Mouse (Mus musculus) lung, postnatal 0 days (tissue): Measurements from ENCODE around the gene 1810055G02Rik. TPM values are rescaled to one million over a fixed set of nuclear protein-coding genes. Genes with fewer than 3 reads are reported as not detected.
A peak's percentile ranks its signal among the peaks of the same experiment; 100 is the strongest.

Source experiments
- ATAC-seq: fragments of 200-750 bp; cut with Nextera tagmentation; 2 replicates; pipeline ENCODE4 v1.8.0; 2017; ENCODE audit warnings: moderate library complexity
- DNase-seq: peaks from one replicate; pipeline ENCODE4 v3.0.0-alpha.2; 2016; ENCODE audit warnings: low spot score
- H3K27ac ChIP-seq: fragments of 300-500 bp; sonication (generic); 2 replicates; pipeline ENCODE4 v1.5.1; 2014; ENCODE audit warnings: antibody characterized with exemption, mild to moderate bottlenecking, low read length, mixed read lengths
- H3K27me3 ChIP-seq: fragments of 300-500 bp; sonication (generic); replicated peaks from 2 replicates; pipeline ENCODE4 v1.6.1; 2014; ENCODE audit warnings: low read length, mixed read lengths; ENCODE audit not compliant: insufficient read depth
- H3K36me3 ChIP-seq: fragments of 300-500 bp; sonication (generic); 2 replicates; pipeline ENCODE4 v1.6.1; 2014; ENCODE audit warnings: low read length, mixed read lengths; ENCODE audit not compliant: insufficient read depth
- H3K4me1 ChIP-seq: fragments of 300-500 bp; sonication (generic); 2 replicates; pipeline ENCODE4 v1.6.1; 2014; ENCODE audit warnings: antibody characterized with exemption, low read depth, low read length, mixed read lengths; ENCODE audit not compliant: insufficient read depth
- H3K4me2 ChIP-seq: fragments of 300-500 bp; sonication (generic); replicated peaks from 2 replicates; pipeline ENCODE4 v1.6.1; 2014; ENCODE audit warnings: low read depth, mild to moderate bottlenecking, low read length, moderate library complexity, mixed read lengths
- H3K4me3 ChIP-seq: fragments of 300-500 bp; sonication (generic); 2 replicates; pipeline ENCODE4 v1.5.1; 2014; ENCODE audit warnings: low read depth, low read length
- H3K9ac ChIP-seq: fragments of 300-500 bp; sonication (generic); replicated peaks from 2 replicates; pipeline ENCODE4 v1.6.1; 2014; ENCODE audit warnings: low read depth, mild to moderate bottlenecking
- H3K9me3 ChIP-seq: fragments of 300-500 bp; sonication (generic); 2 replicates; pipeline ENCODE4 v1.6.1; 2016; ENCODE audit warnings: low read length, mixed read lengths
- CTCF ChIP-seq: IDR thresholded peaks from 2 replicates; pipeline ENCODE4 v1.5.1; 2016; ENCODE audit warnings: antibody characterized with exemption, mild to moderate bottlenecking
- EP300 ChIP-seq: IDR thresholded peaks from 2 replicates; pipeline ENCODE4 v1.6.1; 2016; ENCODE audit warnings: antibody characterized with exemption, mild to moderate bottlenecking, control low read depth
- WGBS: fragments of 180-500 bp; shearing (Covaris S2); extraction: QIAGEN DNeasy Blood & Tissue Kit; methylation state at CpG from one replicate; pipeline ENCODE4 v1.1.7; 2014; 5-methylcytosine and 5-hydroxymethylcytosine counted together
- polyA plus RNA-seq: library from polyadenylated mRNA; unstranded; fragments of >200 nt; fragmentation: Nextera tagmentation; extraction: Ambion mirVana; gene quantifications from 2 replicates; pipeline ENCODE4 v1.2.1, GENCODE M21; 2015

1810055G02Rik gene
- 11.3 and 12.6 TPM in 2 replicates for polyA plus RNA-seq

DNA sequence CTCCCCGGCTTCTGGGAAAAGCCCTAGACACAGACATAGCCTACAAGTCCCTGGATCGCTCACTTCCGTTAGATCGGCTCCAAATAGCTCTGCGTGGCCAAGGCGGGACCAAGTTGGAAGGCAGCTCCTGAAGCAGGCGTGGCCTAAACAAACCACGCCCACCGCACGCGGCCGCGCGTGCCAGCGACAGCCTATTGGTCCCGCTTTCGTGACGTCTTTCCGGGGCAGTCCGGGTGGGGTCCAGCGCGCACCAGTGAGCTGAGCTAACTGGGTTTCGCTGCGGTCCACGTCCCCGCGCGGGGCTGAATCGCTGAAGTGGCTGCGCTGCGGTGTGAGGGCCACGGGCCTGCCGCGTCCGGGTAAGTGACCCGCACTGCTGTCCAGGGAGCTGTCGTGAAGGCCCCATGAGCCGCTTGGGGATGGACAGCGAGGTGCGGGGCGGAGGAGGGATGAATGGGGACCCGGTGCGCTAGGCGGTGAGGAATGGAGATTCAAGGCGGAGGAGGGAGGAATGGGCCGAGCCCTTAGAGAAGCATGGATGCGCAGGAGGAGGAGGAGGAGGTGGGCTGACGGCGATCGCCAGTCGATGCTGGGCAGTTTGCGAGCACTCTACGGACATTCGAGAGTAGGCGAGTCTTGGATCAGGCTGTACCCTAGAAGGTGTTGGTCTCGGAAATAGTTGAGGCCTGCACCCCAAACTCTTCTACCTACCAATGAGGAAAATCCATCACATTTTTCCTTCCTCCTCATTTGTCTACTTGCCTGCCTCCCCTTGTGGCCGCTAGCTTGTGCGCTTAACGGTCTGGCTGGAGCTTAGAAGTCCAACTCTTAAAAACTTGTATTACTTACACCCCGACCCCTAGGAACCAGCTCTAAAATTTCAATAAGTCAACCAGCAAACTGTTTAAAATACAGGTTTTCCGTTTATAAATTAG, at the start of gene 1810055G02Rik:
TSS of gene 1810055G02Rik (plus strand) at position 216 of the 935 bp plus-strand sequence.
- peak; percentile 99 for ATAC-seq
- peak; percentile 33; the same call in 1 of the 2 replicates for TF ChIP-seq CTCF
- no peak for TF ChIP-seq EP300

DNA sequence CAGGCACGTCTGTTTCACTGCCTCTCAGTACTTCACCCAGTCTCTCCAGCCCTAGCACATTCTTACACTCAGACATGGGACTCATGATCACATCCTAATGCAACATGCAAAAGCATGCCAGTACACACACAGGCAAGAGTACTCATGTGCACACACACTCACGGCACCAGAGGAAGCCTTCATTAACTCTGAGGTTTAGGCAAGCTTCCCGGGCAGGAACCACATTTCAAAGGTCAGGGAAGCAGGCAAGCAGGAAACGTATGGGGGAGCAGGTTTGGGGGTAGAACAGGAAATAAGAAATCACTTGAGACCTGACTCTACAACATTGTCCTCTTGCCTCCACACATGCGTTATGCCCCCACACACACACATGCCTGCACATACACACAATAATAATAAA, 42.6 kb upstream of the 1810055G02Rik start:
- Histone ChIP-seq H3K27me3 (no peaks in the 10 kb centered on the region), H3K4me1 (peaks cover 41% of the 10 kb centered on the region), H3K36me3 (no peaks in the 10 kb centered on the region), H3K4me3 (no peak overlapping the region), H3K9me3 (no peaks in the 10 kb centered on the region), H3K27ac (peak overlapping the region; percentile 51), H3K9ac (no peak overlapping the region), H3K4me2 (no peak overlapping the region)
- 16% methylated on average over 5 of the region's 5 CpGs for WGBS
- ATAC-seq (peak; percentile 43), DNase-seq (peak; percentile 59)
- TF ChIP-seq EP300 (no peak), CTCF (no peak)

More for the DNA sequence above, at the start of gene 1810055G02Rik:
- H3K4me2 ChIP-seq, result peak within 1 kb of the TSS; percentile 86
- 0 out of 2 replicates have a peak, but pooled peaks cover 3% of the 10 kb centered on the region for H3K4me1 ChIP-seq
- WGBS, result 3% methylated on average over 61 of the region's 61 CpGs
- peak; percentile 98 for DNase-seq
- H3K36me3 ChIP-seq, result no peaks in the 10 kb centered on the region
- H3K9me3 ChIP-seq, result no peaks in the 10 kb centered on the region
- peak within 1 kb of the TSS; percentile 65 for H3K9ac ChIP-seq
- peak within 1 kb of the TSS; percentile 72 for H3K4me3 ChIP-seq
- peak within 1 kb of the TSS; percentile 84 for H3K27ac ChIP-seq
- H3K27me3 ChIP-seq, result no peaks in the 10 kb centered on the region

- no peak for TF ChIP-seq EP300
- no peak for TF ChIP-seq CTCF
- DNase-seq (no peak), ATAC-seq (no peak)
- Histone ChIP-seq H3K27me3 (no peaks in the 10 kb centered on the region), H3K4me3 (no peak overlapping the region), H3K36me3 (no peaks in the 10 kb centered on the region), H3K27ac (peak overlapping the region; percentile 72), H3K4me1 (peaks cover 42% of the 10 kb centered on the region), H3K4me2 (no peak overlapping the region), H3K9me3 (no peaks in the 10 kb centered on the region), H3K9ac (no peak overlapping the region)
- WGBS, result 40% methylated on average over 2 of the region's 2 CpGs
Measured at GRCm38 (mm10) chr19:3666632-3667031, 41.5 kb upstream of the 1810055G02Rik start.

DNA sequence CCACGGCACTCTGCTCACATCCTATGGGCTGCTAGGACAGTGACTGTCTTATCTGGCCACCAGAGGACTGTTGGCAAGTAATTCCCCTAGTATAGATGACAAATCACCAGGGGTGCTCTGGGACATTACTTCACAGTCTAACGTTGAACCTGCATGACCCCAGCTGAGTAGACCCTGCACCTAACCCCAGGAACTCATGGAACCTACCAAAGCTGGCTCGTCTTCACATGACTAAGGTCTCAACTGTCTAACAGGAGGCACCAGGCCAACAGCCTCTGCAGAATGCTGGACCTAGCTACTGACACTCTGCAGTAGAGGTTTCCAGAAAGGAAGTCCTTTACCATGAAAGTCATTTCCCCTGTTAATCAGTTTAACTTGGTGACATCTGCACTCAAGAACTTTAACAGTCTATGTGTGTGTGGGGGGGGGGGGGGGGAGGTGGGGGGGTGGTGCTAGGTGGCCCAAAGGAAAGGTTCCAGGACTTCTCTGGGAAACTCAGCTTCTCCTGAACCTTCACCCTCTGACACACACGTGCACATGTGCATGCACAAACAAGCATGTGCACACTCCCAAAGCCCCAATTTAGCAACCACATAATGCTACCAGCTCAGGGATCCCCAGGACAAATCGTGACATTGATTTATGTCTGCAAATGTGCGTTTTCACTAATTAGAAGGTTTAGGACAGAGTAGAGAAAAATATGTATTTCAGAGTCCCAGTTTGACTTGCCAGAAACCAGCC, 40.8 kb upstream of the 1810055G02Rik start:
- Histone ChIP-seq H3K27me3 (no peaks in the 10 kb centered on the region), H3K9me3 (no peaks in the 10 kb centered on the region), H3K36me3 (no peaks in the 10 kb centered on the region), H3K27ac (peak overlapping the region; percentile 72), H3K4me2 (no peak overlapping the region), H3K4me3 (no peak overlapping the region), H3K9ac (no peak overlapping the region), H3K4me1 (peaks cover 42% of the 10 kb centered on the region)
- WGBS, result 55% methylated on average over 6 of the region's 6 CpGs
- ATAC-seq, result no peak
- no peak for TF ChIP-seq CTCF
- TF ChIP-seq EP300, result 0 out of 2 replicates have a peak, but pooled peaks have one; percentile 21
- no peak for DNase-seq

GRCm38 (mm10) chr19:3667979-3668378, 40.1 kb upstream of the 1810055G02Rik start:
- Histone ChIP-seq H3K36me3 (0 out of 2 replicates have a peak, but pooled peaks cover 3% of the 10 kb centered on the region), H3K9ac (no peak overlapping the region), H3K9me3 (no peaks in the 10 kb centered on the region), H3K4me2 (no peak overlapping the region), H3K27ac (peak overlapping the region; percentile 72; the same call in 1 of the 2 replicates), H3K4me3 (no peak overlapping the region), H3K27me3 (no peaks in the 10 kb centered on the region), H3K4me1 (peaks cover 42% of the 10 kb centered on the region)
- ATAC-seq, result no peak
- no peak for TF ChIP-seq EP300
- TF ChIP-seq CTCF, result peak; percentile 53
- DNase-seq, result no peak
- 58% methylated on average over 11 of the region's 11 CpGs for WGBS

DNA sequence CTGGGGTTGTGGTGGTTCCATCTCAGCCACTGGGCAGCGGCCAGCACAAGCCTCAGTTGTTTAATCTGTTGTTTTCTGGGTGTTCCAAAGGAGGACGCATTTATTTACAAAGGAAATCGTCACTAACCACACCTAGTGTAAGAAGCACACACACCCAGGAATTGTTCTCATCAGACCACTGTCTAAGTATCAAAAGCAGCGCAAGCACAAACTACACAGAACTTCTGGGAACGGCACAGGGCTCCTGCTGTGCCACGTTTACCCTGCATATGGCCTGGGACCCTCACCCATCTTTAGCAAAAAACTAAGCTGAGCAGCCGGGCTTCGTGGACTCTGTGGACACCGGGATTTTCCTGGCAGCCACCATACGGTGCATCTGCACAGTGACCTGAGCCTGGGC, 39.5 kb upstream of the 1810055G02Rik start:
- Histone ChIP-seq H3K4me1 (peaks cover 42% of the 10 kb centered on the region), H3K27ac (peak overlapping the region; percentile 72), H3K4me2 (no peak overlapping the region; the same call in 1 of the 2 replicates), H3K27me3 (no peaks in the 10 kb centered on the region), H3K9me3 (no peaks in the 10 kb centered on the region), H3K9ac (no peak overlapping the region), H3K36me3 (0 out of 2 replicates have a peak, but pooled peaks cover 3% of the 10 kb centered on the region), H3K4me3 (no peak overlapping the region)
- DNase-seq, result peak; percentile 59
- 50% methylated on average over 10 of the region's 10 CpGs for whole genome bisulfite sequencing
- ATAC-seq, result peak; percentile 53
- TF ChIP-seq EP300 (peak; percentile 57), CTCF (no peak)
